Mouse (Mus musculus) stomach, embryonic 15.5 days (tissue): ENCODE results near the gene Sema3e. TPM values are rescaled to one million over a fixed set of nuclear protein-coding genes. Genes with fewer than 3 reads are reported as not detected.

ENCODE experiments used
- ATAC-seq: fragments of 200-750 bp; cut with Nextera tagmentation; 2 replicates; pipeline ENCODE4 v1.8.0; 2017; ENCODE audit warnings: low read depth, moderate number of reproducible peaks, moderate TSS enrichment; ENCODE audit not compliant: insufficient read depth, low FRiP score
- H3K27ac ChIP-seq: fragments of 300-500 bp; sonication (generic); 2 replicates; pipeline ENCODE4 v1.5.1; 2015; ENCODE audit warnings: mild to moderate bottlenecking, inconsistent platforms
- H3K27me3 ChIP-seq: fragments of 300-500 bp; sonication (generic); replicated peaks from 2 replicates; pipeline ENCODE4 v1.6.1; 2015; ENCODE audit warnings: inconsistent platforms
- H3K36me3 ChIP-seq: fragments of 300-500 bp; sonication (generic); 2 replicates; pipeline ENCODE4 v1.6.1; 2015; ENCODE audit warnings: inconsistent platforms
- H3K4me1 ChIP-seq: fragments of 300-500 bp; sonication (generic); 2 replicates; pipeline ENCODE4 v1.6.1; 2015; ENCODE audit warnings: inconsistent platforms
- H3K4me2 ChIP-seq: fragments of 300-500 bp; sonication (generic); 2 replicates; pipeline ENCODE4 v1.6.1; 2015; ENCODE audit warnings: mild to moderate bottlenecking, inconsistent platforms
- H3K4me3 ChIP-seq: fragments of 300-500 bp; sonication (generic); replicated peaks from 2 replicates; pipeline ENCODE4 v1.5.1; 2015; ENCODE audit warnings: inconsistent platforms
- H3K9ac ChIP-seq: fragments of 300-500 bp; sonication (generic); 2 replicates; pipeline ENCODE4 v1.6.1; 2015; ENCODE audit warnings: inconsistent platforms
- H3K9me3 ChIP-seq: fragments of 300-500 bp; sonication (generic); 2 replicates; pipeline ENCODE4 v1.6.1; 2016; ENCODE audit warnings: inconsistent platforms
- WGBS: fragments of 180-500 bp; shearing (Covaris S2); methylation state at CpG from one replicate; pipeline ENCODE4 v1.1.7; 2015; 5-methylcytosine and 5-hydroxymethylcytosine counted together
- polyA plus RNA-seq: library from polyadenylated mRNA; unstranded; fragments of >200 nt; fragmentation: Nextera tagmentation; extraction: Ambion mirVana; gene quantifications from 2 replicates; pipeline ENCODE4 v1.2.1, GENCODE M21; 2015

The Sema3e gene
- polyA plus RNA-seq, 1 experiment from 2014 or later = 2.6 TPM

DNA sequence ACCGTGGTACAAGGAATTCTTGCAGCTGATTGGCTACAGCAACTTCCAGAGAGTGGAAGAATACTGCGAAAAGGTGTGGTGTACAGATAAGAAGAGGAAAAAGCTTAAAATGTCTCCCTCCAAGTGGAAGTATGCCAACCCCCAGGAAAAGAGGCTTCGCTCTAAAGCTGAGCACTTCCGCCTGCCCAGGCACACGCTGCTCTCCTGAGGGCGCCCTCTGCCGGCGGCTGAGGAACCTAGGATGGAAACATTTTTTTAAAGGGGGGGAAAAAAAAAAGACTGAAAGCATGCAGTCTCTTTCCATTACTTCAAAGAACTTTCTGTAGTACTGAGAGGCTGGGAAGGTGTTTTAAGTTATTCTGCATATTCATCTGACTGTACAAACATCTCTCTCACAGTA, 227.5 kb downstream of the Sema3e start:
- H3K36me3 ChIP-seq = no peaks in the 10 kb centered on the region
- H3K9ac ChIP-seq = no peak overlapping the region
- no peak for ATAC-seq
- H3K9me3 ChIP-seq = no peaks in the 10 kb centered on the region
- H3K4me1 ChIP-seq = no peaks in the 10 kb centered on the region
- H3K27me3 ChIP-seq = no peaks in the 10 kb centered on the region
- 49% methylated on average over 8 of the region's 8 CpGs for WGBS
- H3K27ac ChIP-seq = no peak overlapping the region
- H3K4me3 ChIP-seq = no peak overlapping the region
- H3K4me2 ChIP-seq = no peak overlapping the region

DNA sequence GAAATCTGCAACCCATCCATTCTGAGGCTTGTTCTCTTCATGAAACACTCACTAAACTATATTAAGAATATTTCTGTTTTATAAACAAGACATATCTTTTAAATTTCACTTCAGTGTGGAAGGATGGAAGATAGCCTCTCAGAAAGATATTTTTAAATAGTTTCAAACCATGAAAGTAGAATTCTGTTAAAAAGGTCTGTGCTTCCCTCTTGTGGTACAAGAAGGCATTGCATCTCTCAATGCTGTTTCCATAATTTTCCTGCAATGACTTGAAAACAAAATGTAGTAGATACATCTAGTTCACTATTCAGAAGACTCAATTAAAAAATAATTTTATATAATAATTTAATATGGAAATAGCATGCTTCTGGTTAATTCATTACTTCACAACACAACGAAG, 228.3 kb downstream of the Sema3e start:
- 81% methylated on average over 1 of the region's 1 CpGs for WGBS
- Histone ChIP-seq H3K4me3 (no peak overlapping the region), H3K4me2 (no peak overlapping the region), H3K9ac (no peak overlapping the region), H3K4me1 (no peaks in the 10 kb centered on the region), H3K9me3 (no peaks in the 10 kb centered on the region), H3K27ac (no peak overlapping the region), H3K27me3 (no peaks in the 10 kb centered on the region), H3K36me3 (no peaks in the 10 kb centered on the region)
- no peak for ATAC-seq

DNA sequence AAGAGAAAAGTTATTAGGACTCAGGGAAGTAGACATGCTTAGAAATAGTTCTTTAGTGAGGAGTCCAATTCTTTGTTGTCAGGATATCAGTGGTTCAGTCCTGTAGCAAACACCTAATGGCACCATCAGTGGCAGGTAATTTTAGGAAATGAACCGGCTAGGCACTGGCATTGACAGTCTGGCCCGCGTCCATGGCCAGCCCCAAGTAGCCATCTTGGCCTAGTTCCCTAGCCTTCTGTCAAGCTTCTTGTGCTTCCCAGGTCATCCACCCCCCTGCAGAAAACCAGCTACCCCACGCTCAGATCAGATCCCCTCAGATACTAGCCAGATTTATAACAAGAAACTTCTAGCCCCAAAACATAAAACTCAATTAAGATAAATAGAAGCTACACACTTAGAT, 235.1 kb downstream of the Sema3e start:
- H3K4me1 ChIP-seq = no peaks in the 10 kb centered on the region
- H3K27me3 ChIP-seq = no peaks in the 10 kb centered on the region
- WGBS = 91% methylated on average over 4 of the region's 4 CpGs
- H3K36me3 ChIP-seq = no peaks in the 10 kb centered on the region
- H3K9ac ChIP-seq = no peak overlapping the region
- no peaks in the 10 kb centered on the region for H3K9me3 ChIP-seq
- ATAC-seq = no peak
- H3K27ac ChIP-seq = no peak overlapping the region
- no peak overlapping the region for H3K4me2 ChIP-seq
- no peak overlapping the region for H3K4me3 ChIP-seq

DNA sequence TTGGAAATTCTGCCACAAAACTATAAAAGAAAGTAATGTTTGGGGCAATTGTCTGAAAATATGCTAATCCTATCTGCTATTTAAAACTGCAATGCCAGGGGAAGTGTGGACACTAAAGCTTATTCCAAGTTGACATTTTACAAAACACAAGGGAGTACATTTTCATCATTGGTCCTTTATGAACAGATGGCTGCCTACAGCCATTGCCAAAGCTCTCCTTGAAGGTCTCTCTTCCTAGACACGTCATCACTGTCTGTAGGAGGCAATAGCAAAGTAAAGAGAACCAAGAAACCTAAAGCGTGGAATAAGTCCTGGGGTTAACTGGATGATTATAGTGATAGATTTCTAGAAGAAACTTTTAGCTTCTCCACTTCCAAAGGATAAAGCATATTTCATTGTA, 242.3 kb downstream of the Sema3e start:
- Histone ChIP-seq H3K4me3 (no peak overlapping the region), H3K36me3 (no peaks in the 10 kb centered on the region), H3K9me3 (no peaks in the 10 kb centered on the region), H3K4me1 (no peaks in the 10 kb centered on the region), H3K4me2 (no peak overlapping the region), H3K9ac (no peak overlapping the region), H3K27ac (no peak overlapping the region), H3K27me3 (no peaks in the 10 kb centered on the region)
- no peak for ATAC-seq
- 66% methylated on average over 2 of the region's 2 CpGs for WGBS

Other genes starting within 250 kb of the Sema3e start
- not detected in 2 replicates for gene Speer3, start 233.7 kb upstream of the Sema3e start, polyA plus RNA-seq